Comparison of ENCODE assay signal across 12 mouse cellular contexts in the genomic region with DNA sequence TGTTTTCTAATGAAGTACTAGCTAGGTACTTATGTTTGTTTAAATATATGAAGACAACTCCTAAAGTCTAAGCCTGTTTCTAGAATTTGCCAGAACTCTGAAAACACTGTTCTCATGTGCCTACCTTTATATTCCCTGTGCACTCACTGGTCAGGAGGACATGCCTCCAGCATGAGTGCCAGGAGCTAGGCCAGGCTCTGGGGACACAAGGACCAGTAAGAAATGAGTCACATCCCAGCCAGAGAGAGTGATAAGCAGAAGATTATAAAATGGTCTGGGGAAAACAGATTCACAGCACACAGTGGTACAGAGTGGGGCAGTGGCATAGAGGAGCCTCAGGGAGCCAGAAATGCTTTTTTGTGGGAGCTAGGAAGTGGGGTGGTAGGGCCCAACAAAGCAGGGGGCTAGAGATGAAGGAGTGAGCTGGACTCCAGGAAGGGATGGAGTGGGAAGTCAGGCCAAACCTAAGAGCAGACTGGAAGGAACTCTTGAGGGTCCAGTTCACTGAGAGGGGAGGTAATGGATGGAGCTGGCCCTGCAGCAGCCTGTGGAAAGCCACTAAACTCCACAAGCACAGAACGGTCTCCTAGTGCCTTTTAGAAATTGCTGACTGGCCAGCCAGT.
"Had no signal": no experiment of that assay in that cellular context is flagged by ENCODE, and none has a peak within 500 bp of the region (broad histone marks: within the 10 kb centered on the region; RNA-seq: fewer than 3 reads in every experiment).

No protein-coding gene starts in this region.

- H3K9me3 ChIP-seq: midbrain, embryonic 10.5 days had no signal

- DNase-seq: kidney, postnatal 36 days; left cerebral cortex, postnatal 4 days; lung, embryonic 14.5 days; lung, postnatal 10 days; lung, postnatal 4 days; midbrain, embryonic 14.5 days; thymus, postnatal 4 days had no signal

- H3K4me3 ChIP-seq: limb, embryonic 13.5 days; midbrain, embryonic 10.5 days; myocyte had no signal

- H3K4me2 ChIP-seq: limb, embryonic 13.5 days; lung, embryonic 14.5 days had no signal

- H3K9ac ChIP-seq: limb, embryonic 13.5 days; lung, embryonic 14.5 days had no signal

- H3K36me3 ChIP-seq: limb, embryonic 13.5 days; midbrain, embryonic 10.5 days had no signal

- H3K27me3 ChIP-seq: limb, embryonic 13.5 days had no signal

- H3K27ac ChIP-seq: kidney, postnatal 0 days; limb, embryonic 13.5 days; midbrain, embryonic 10.5 days; stomach, postnatal 0 days had no signal

- H3K4me1 ChIP-seq: limb, embryonic 13.5 days; midbrain, embryonic 10.5 days had no signal
